Mouse (Mus musculus): ENCODE results near the gene Prmt1.
A peak's percentile ranks its signal among the peaks of the same experiment; 100 is the strongest.

Prmt1 gene

DNA sequence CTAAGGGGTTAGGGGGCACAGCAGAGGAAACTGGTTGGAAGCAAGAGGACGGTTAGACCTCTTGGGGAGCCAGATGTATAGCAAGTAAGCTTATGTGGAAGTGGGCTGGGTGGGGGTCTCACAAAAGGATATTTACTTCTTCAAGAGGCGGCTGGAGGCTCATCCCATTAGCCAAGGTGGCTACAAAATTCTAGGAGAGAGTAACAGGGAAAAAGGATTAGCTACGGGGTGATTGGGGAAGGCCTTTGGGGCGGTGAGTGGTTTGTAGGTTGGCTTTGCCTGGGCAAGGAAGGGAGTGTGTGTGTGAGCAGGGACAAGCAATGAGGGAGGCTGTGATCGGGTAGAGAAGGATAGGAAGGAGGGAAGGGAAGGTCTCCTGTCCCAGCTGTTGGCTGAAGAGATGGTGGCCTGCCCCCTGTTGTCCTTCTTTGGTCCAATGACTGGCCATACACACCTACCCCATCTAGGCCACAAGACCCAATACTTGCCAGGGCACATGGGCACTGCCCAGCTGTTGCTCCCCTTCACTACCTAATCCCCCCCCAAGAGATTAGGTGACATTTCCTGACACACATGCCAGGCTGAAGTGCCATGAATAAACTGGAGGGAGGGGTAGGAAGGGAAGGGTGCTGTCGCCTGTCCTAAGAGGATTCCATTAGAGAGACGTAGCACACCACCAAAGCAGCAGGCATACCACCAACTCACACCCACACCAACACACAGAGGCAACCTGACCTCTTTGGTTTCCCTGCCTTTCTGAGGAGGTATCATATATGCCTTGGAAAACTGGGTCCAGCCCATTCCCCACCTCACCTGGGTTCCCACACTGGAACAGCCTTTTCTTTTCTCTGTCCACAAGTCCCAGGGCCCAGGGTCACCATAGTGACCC, 2.2 kb downstream of the Prmt1 start:
- DNase-seq (ENCODE audit: extremely low read depth, insufficient read length, low spot score): no peak

DNA sequence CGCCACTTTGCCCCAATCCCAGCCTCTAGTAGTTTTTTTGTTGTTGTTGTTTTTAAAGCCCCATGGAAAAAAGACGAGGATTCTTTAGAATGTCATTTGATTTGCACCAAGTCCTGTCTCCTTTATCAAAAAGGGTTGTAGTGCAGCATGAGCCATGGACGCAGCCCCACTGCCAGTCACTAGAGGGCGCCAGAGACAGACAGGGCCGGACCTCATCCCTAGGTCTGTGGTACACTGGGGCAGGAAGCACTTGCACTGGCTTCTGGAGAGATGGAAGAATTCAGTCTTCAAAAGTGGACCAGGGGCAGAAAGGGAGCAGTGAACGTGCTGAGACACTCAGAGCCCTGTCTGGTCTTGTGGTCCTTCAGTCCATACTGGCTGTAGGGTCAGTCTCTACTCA, 3.3 kb downstream of the Prmt1 start:
- peak; percentile 70 for DNase-seq (ENCODE audit: extremely low read depth, insufficient read length, low spot score)

DNA sequence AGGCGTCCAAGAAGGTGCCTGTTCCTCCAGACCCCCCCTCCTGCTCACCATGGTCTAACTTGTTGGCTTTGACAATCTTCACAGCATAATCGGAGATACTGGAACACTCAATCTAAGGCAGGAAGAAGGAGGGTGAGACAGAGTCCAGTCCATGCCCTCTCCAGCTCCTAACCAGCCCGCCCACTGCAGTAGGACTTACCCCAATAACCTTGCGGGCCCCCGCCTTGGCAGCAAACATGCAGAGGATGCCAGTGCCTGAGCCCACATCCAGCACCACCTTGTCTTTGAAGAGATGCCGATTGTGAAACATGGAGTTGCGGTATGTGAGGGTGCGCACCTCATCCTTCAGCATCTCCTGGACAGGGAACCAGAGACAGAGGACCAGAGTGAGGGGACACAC, 4.8 kb downstream of the Prmt1 start:
- no peak for DNase-seq (ENCODE audit: extremely low read depth, insufficient read length, low spot score)

DNA sequence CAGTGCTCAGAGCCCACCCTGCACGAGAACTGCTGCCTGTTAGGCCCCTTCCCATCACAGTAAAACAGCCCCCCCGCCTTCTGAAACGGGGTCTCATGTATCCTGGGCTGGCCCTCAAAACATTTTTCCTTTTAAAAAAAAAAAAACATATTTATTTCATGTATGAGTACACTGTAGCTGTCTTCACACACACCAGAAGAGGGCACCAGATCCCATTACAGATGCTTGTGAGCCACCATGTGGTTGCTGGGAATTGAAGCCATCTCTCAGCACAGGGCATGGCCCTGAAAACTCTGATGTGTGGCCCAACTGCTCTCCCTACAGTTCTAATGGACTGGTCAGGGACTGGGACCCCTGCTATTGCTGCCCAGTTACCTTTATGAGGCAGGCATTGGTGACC, 8.1 kb downstream of the Prmt1 start:
- no peak for DNase-seq (ENCODE audit: extremely low read depth, insufficient read length, low spot score)

DNA sequence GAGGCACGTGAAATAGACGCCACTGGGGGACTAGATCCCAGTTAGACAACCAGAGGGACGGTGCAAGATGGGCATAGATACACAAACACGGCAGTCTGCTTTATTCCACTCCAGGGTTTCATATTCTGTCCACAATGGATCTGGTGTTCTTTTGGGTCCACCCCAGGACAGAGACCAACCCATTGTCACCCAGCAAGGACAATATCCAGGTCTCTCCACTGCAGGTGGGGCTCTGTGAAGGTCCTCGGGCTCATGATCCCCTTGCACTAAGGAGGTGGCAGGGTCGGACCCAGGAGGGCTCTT, 11.3 kb downstream of the Prmt1 start:
- DNase-seq (ENCODE audit: extremely low read depth, insufficient read length, low spot score): no peak

DNA sequence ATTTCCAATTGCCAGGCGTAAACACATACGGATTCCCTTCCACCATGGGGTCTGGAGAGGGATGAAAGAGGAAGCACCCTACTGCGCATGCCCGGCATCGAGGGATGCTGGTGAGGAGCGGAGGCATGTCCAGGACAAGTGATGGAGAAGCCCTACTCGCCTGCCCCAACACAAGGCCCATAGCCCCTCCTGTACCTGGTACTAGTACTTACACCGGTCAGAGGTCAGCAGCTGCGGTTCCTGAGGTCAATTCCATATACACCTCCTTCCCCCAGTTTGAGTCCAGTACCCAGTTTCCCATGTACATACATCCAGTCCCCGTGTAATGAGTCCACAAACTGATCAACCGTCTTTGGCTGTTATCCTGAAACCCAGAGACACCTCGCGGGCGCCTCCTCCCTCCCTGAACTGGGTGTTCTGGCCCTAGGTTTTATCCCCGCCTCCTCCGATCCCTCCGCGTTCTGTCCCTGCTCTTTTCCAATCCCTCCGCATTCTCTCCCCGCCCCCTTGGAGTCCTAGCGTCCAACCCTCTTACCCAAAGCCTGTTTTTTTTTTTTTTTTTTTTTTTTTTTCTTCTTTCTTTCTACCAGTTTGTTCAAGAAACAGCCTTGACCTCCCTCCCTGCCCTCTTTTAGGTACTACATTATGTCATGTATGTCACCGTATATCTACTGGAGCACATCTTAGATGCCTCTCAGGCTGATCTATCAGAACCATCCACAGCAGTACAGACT, 11.8 kb downstream of the Prmt1 start, which contains the start of gene Cpt1c:
Gene Cpt1c (minus strand): TSS at position 469 of the 734 bp plus-strand sequence.
- DNase-seq (ENCODE audit: extremely low read depth, insufficient read length, low spot score): peak; percentile 44

DNA sequence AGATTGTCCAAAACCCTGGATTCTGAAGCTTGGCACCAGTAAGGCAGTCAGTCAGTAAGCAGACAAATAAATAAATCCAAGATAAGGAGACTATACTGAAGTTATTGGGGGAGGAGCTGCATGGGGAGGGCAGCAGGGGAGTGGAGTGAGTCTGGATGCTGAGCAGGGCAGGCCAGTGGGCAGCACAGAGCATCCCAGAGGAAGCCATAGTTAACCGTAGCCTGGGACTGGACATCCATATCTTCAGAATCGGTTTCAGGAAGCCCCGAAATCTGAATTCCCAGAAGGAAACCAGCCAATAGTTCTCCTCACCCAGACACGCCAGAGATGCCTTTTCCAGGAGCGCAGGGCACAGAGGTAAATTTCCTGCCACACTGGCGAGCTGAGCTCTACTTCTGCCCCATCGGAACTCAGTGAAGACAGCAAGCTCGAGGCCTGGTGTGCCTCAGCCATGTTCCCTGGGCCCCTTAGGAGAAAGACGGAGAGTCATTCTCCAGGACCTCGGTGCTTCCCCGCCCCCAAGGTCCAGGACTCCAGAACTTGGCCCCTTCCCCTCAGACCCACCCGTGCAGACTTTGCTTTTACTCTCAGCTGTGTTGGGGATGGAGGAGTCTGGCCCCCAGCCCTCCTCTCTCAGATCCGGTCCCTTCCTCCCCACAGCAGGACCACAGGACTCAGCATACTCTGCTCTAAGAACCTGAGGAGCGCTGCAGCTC, 12.8 kb downstream of the Prmt1 start:
- DNase-seq (ENCODE audit: extremely low read depth, insufficient read length, low spot score): no peak

DNA sequence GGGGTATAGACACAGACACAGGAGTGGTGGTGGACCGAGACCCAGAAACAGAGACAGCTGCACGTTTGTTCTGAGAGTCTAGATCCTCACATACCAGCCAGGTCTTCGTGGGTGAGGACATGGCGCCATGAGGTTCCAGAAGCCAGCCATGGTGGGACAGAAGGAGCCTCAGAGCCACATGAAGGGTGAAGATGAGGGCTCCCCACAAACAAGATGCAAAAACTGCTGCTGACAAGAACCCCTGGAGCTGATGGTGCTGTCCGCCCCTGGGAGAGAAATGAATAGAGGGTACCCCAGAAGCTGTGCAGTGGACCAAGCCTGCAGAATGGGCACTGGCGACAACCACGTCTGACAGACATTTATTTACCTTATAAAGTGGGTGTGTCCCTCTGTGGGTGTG, 15.2 kb downstream of the Prmt1 start:
- DNase-seq (ENCODE audit: extremely low read depth, insufficient read length, low spot score): no peak

DNA sequence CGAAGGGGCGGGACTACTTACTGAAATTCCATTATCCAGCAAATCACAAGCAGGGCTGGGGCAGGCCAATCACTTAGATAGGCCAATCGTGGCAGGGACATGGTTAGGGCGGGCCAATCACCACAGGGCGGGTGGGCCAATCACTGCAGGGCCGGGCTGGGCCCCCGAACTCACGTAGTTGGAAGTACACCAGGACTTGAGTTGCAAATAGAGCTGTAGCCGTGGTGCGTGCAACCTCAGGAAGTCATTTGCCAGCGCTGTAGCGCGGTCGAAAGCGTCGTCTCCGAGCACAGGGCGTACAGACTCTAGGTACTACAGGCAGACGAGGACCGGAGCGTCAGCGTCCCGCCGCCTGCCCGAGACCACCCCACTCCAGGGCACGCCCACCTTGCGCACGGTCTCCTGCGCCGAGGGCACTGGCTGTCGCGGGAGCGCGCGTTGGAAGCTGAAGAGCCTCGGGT, 16.1 kb downstream of the Prmt1 start:
- DNase-seq (ENCODE audit: extremely low read depth, insufficient read length, low spot score): no peak

DNA sequence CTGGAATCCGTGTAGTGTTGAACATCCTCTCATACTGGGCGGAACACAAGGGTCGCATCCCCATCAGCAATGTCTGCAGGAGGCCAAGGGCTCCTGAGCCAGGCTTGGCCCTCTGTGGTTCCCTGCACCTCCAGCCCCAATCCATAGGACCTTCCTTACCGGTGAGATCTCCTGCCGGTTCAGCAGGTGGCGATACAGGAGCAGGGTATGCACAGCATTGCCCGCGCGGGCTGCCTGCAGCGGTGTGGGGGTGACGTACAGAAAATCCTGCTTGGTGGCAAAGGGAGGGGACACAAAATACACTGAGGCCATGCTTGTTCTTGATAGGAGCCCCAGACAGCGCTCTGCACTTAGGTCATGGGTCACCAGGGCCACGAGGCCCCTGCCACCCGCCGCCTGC, 19.7 kb downstream of the Prmt1 start:
- DNase-seq (ENCODE audit: extremely low read depth, insufficient read length, low spot score): no peak

DNA sequence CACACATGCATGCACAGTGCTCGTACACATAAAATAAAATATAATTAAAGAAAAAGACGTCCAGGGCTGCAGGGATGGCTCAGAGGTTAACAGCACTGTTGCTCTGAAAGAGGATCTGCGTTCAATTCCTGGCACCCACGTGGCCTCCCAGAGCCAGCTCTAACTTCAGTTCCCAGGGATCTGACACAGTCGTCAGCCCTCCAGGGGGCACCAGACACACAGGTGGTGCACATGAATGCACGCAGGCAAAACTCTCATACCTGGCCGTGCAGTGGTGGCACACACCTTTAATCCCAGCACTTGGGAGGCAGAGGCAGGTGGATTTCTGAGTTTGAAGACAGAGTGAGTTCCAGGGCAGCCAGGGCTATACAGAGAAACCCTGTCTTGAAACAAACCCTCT, 20.4 kb downstream of the Prmt1 start:
- DNase-seq (ENCODE audit: extremely low read depth, insufficient read length, low spot score): no peak

DNA sequence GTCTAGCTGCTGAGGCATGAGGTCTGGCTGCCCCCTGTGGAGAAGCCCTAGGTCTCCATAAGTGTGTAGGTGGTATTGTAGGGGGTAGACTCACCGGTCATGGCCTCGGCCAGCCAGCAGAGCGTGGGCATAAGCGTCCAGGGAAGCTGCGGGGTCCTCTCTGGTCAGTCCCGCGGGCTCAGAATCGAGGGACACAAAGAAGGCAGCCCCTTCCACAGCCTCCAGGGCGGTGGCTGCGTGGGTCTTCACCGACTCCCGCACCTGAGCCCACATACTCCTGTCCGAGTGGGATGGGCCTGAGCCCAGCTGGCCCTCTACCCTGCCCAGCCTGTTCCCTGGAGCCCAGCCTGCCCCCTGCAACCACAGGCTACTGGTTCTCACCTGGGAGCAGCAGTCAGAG, 21.4 kb downstream of the Prmt1 start:
- DNase-seq (ENCODE audit: extremely low read depth, insufficient read length, low spot score): no peak

DNA sequence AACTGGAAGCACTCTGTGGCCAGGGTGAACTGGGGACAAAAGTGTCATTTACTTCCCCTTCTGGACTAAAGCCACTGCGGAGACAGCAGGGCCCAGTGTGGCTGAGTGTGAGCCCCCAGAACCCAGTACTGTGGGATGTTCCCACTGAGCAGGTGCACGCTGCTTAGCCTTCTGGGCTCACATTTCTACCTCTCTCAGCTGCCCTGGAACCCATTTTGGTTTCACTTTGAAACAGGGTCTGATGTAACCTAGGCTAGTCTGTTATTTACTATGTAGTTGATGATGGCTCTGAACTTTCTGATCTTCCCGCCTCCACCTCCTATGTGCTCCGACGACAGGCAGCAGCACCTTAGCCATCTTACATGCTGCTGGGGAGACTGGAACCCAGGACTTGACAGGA, 23.5 kb downstream of the Prmt1 start:
- DNase-seq (ENCODE audit: extremely low read depth, insufficient read length, low spot score): no peak

DNA sequence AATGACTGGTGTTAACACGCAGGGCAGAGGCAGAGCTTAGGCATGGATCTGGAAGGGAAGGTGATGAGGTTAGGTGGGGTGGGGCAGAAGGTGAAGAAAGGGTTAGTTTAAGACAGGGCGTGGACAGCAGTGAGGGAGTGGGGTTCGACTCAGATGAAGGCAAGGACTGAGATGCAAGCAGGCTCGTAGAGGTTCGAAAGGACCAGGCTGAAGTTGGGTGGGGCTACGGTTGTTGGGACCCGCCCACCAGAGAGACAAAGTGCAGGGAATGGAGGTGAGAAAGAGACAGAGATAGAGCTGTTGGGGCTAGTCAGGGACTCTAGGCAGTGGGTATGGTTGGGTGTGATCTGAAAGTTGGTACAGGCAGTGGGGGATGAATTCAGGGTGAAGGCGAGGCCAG, 24.0 kb downstream of the Prmt1 start:
- DNase-seq (ENCODE audit: extremely low read depth, insufficient read length, low spot score): no peak

DNA sequence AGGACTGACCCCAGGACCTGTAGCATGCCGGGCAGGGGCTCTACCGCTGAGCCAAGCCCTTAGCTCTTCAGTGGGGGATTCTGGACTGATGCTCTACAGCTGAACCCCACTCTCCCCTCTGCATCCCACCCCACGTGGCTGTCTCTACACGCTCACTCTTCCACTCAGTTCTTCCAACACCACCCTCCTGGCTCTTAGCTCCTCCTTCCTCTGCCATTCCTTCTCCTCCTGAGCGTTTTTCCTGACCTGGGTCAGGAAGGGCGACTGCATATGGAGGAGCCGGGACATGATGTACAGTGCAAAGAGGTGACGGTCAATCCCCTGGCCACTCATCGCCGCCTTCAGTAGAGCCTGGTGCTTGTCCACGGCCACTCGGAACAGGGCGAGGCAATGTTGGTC, 25.9 kb downstream of the Prmt1 start:
- DNase-seq (ENCODE audit: extremely low read depth, insufficient read length, low spot score): no peak

DNA sequence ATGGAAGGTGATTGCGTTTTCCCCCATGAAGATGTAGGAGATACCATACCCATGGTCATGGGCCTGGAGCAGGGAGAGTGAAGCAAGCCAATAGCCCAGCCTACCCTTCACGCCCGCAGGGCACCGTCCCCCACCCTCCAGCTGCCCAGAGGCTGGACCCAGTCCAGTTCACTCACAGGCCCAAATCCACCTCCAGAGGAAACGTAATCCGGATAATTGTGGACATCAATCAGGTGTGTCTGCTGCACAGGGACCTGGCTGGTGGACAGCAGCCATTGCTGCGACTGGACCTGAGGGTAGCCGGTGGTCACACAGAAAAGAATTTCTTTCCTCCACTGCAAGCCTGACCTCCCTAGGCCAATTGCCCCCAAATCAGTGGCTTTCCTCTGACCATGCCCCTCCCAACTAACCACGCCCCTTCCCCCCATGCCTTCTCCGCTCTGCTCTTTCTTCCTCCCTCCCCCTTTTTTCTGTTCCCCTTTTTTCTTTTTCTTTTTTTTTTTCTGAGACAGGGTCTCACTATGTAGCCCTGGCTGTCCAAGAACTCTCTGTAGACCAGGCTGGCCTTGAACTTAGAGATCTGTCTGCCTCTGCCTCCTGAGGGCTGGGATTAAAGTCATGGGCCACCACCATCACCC, 26.4 kb downstream of the Prmt1 start:
- DNase-seq (ENCODE audit: extremely low read depth, insufficient read length, low spot score): no peak

DNA sequence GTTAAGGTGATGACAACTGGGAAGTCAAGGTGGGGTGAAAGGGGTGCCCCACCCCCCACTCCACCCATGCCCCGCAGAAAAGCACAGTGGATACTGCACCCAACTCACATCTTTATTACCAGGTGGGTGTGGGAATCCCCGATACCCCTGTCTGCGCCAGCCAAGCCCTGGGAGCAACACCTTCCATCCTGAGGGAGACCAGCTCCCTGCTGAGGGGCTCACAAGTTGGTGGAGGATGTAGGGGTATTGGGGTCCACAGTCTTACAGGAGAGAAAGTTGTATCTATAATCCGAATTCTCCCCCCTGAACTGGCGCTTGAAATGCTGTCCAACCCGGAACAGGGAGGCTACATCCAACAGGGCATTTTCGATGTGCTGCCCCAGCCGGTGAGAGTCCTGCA, 27.1 kb downstream of the Prmt1 start:
- no peak for DNase-seq (ENCODE audit: extremely low read depth, insufficient read length, low spot score)

DNA sequence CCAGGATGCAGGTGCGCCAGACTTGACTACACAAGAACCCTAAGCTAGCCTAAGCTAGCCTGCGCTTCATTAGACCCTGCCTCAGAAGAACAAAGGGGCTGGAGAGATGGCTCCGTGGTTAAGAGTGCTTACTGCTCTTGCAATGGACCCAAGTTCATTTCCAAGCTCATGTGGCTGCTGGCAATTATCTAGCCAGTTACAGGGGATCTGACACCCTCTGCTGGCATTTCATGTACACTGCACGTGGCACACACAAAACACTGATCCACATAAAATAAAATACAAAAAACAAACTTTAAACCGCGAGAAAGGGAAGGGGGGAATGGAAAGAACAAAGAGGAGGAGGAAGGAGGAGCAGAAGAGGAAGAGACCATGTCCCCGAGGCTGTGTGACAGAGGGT, 28.2 kb downstream of the Prmt1 start:
- DNase-seq (ENCODE audit: extremely low read depth, insufficient read length, low spot score): no peak

DNA sequence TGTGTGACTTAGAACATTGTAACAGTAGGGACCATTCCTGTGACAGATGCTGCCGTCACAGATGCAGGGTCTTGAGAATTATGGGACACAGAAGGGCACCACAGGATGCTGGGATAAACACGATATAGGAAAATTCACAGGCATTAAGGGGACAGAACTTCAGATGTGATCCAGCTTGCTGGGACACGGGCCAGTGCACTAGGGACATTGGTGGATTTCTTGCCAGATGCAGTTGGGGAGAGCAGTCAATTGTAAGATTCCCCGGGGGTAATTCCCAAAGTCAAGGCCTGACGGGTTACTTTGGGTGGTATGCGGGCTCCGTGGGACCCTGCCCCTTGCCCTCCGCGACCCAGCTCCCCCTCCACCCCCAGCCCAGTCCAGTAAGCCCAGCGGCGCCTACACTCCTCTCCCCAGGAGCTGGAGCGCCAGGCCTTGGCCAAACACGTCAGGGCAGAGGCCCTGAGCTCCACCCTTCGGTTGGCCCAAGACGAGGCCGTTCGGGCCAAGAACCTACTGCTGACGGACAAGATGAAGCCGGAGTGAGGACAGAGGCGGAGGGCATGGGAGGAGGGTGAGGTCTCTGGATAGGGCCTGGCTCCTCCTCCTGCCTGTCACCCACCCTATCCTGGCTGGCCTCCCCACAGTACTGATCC, 29.1 kb downstream of the Prmt1 start:
- peak; percentile 66 for DNase-seq (ENCODE audit: extremely low read depth, insufficient read length, low spot score)

DNA sequence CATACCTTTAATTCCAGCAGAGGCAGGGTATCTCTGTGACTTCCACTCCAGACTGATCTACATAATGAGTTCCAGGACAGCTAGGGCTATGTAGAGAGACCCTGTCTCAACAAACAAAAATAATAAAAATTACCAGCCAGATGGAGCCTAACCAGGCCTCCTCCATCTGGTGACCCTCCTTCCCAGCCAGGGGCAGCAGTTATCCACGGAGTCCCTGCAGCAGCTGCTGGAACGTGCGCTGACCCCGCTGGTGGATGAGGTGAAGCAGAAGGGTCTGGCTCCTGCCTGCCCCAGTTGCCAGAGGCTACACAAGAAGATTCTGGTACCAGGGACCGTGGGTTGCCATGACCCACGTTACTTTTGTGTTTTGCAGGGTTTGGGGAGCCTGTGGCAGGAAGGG, 30.1 kb downstream of the Prmt1 start:
- no peak for DNase-seq (ENCODE audit: extremely low read depth, insufficient read length, low spot score)

DNA sequence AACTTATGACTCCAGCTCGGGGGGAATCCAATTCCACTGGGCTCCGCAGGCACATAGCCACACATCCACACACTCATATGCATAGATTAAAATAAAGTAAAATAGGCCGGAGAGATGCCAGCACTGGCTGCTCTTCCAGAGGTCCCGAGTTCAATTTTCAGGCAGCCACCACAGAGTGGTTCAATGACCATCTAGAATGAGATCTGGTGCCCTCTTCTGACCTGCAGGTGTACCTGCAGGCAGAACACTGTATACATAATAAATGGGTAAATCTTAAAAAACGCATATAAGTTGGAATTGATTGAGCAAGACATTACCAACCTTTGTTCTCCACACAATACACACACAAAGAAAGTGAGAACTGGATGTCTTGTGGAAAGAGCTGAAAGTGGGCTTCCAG, 30.7 kb downstream of the Prmt1 start:
- DNase-seq (ENCODE audit: extremely low read depth, insufficient read length, low spot score): no peak

All from 3134 (cell line).